20 mouse cellular contexts compared by ENCODE assay signal in the genomic region with DNA sequence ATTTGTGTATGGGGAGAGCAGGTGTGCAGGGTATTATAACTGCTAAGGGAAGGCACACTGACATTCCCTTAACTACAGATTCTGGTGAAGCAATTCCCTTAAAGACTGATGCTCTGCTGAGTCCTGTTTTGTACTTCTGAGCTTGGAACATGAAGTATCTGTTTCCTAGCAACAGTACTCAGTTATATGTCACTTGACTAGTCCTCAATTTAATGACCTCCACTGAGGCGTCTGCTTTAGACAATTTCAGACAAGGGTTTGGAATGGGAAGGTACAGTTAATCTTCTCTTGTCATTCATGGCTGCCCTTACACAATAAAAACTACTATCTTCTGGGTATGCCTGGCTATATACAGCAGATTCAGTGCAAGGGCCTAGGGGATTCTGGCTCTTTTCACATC.
DNase-seq lines count a peak whose midpoint lies in the region; ATAC-seq and TF ChIP-seq lines count a peak whose summit lies in the region.
"Had no signal": no experiment of that assay in that cellular context is flagged by ENCODE, and none has a peak within 500 bp of the region (broad histone marks: within the 10 kb centered on the region; RNA-seq: fewer than 3 reads in every experiment).

No protein-coding gene starts in this region.

- TF ChIP-seq POLR2A in brain, embryonic 14.5 days (IDR thresholded peaks at IDR 0.05; ENCODE audit: borderline replicate concordance, extremely low read depth, insufficient read depth, insufficient read length, poor library complexity, severe bottlenecking), result no peak

- no peaks in the 10 kb centered on the region for H3K36me3 ChIP-seq in hindbrain, embryonic 13.5 days
- H3K36me3 ChIP-seq in hindbrain, embryonic 10.5 days, result no peaks in the 10 kb centered on the region
- H3K36me3 ChIP-seq in midbrain, embryonic 15.5 days (replicated peaks), result no peaks in the 10 kb centered on the region
- H3K36me3 ChIP-seq in midbrain, embryonic 11.5 days (ENCODE audit: control insufficient read depth, insufficient read depth, low read length), result no peaks in the 10 kb centered on the region
- H3K36me3 ChIP-seq: embryonic facial prominence, embryonic 10.5 days; heart, embryonic 10.5 days; heart, embryonic 15.5 days had no signal

- ATAC-seq in hindbrain, embryonic 13.5 days (ENCODE audit: low FRiP score), result 0 out of 2 replicates have a peak, but pooled peaks have one; percentile 28
- ATAC-seq in midbrain, embryonic 15.5 days (replicated peaks), result peak; percentile 84; the same call in 1 of the 2 replicates
- ATAC-seq in midbrain, embryonic 11.5 days (ENCODE audit: low FRiP score), result no peak
- ATAC-seq: activated CD4-positive, CD25-positive, alpha-beta regulatory T cell, adult 4 months; forebrain, embryonic 14.5 days; inflammation-experienced regulatory T-cells, adult 6 months; Patski had no signal

- H3K27me3 ChIP-seq in hindbrain, embryonic 13.5 days, result no peaks in the 10 kb centered on the region
- no peaks in the 10 kb centered on the region for H3K27me3 ChIP-seq in hindbrain, embryonic 10.5 days (ENCODE audit: insufficient read depth, poor library complexity, severe bottlenecking)
- no peaks in the 10 kb centered on the region for H3K27me3 ChIP-seq in midbrain, embryonic 15.5 days (replicated peaks)
- H3K27me3 ChIP-seq in midbrain, embryonic 11.5 days (ENCODE audit: control insufficient read depth, insufficient read depth, low read length), result no peaks in the 10 kb centered on the region
- H3K27me3 ChIP-seq: heart, embryonic 15.5 days; Patski had no signal

- no peak for DNase-seq in hindbrain, embryonic 10.5 days (ENCODE audit: low spot score)
- no peak for DNase-seq in midbrain, embryonic 11.5 days (ENCODE audit: low spot score, missing footprints)
- DNase-seq in brain, embryonic 14.5 days (ENCODE audit: low read depth), result peak; percentile 42
- DNase-seq in telencephalon, adult 2 months (ENCODE audit: low read depth, low spot score), result peak; percentile 2
- no peak for DNase-seq in Muller cell, postnatal 12 days (ENCODE audit: inconsistent ontology term)
- DNase-seq: adrenal gland, postnatal 14 days; cerebellum, adult 2 months; cerebellum, postnatal 10 days; gastrocnemius, postnatal 36 days; heart, adult 11 months; heart, postnatal 14 days had no signal

- H3K4me1 ChIP-seq in hindbrain, embryonic 13.5 days (replicated peaks), result no peaks in the 10 kb centered on the region
- H3K4me1 ChIP-seq in hindbrain, embryonic 10.5 days (replicated peaks), result no peaks in the 10 kb centered on the region
- H3K4me1 ChIP-seq in midbrain, embryonic 15.5 days, result no peaks in the 10 kb centered on the region
- H3K4me1 ChIP-seq in midbrain, embryonic 11.5 days (ENCODE audit: control insufficient read depth, insufficient read depth, low read length), result no peaks in the 10 kb centered on the region
- H3K4me1 ChIP-seq: embryonic facial prominence, embryonic 10.5 days; heart, embryonic 10.5 days; heart, embryonic 15.5 days had no signal

- H3K9me3 ChIP-seq in hindbrain, embryonic 13.5 days, result no peaks in the 10 kb centered on the region
- H3K9me3 ChIP-seq in hindbrain, embryonic 10.5 days, result no peaks in the 10 kb centered on the region
- H3K9me3 ChIP-seq in midbrain, embryonic 15.5 days, result no peaks in the 10 kb centered on the region
- no peaks in the 10 kb centered on the region for H3K9me3 ChIP-seq in midbrain, embryonic 11.5 days (ENCODE audit: control insufficient read depth, low read length)
- H3K9me3 ChIP-seq: embryonic facial prominence, embryonic 10.5 days; heart, embryonic 10.5 days; heart, embryonic 15.5 days had no signal

- no peak overlapping the region for H3K9ac ChIP-seq in hindbrain, embryonic 13.5 days
- H3K9ac ChIP-seq in midbrain, embryonic 15.5 days, result no peak overlapping the region
- H3K9ac ChIP-seq in midbrain, embryonic 11.5 days (ENCODE audit: low read length), result no peak overlapping the region
- H3K9ac ChIP-seq: heart, embryonic 15.5 days had no signal

- TF ChIP-seq CTCF in brain, embryonic 14.5 days (IDR thresholded peaks at IDR 0.05; ENCODE audit: borderline replicate concordance, extremely low read depth, insufficient read depth, insufficient read length), result no peak

- no peak overlapping the region for H3K4me3 ChIP-seq in hindbrain, embryonic 13.5 days
- H3K4me3 ChIP-seq in hindbrain, embryonic 10.5 days, result no peak overlapping the region
- H3K4me3 ChIP-seq in midbrain, embryonic 15.5 days, result no peak overlapping the region
- no peak overlapping the region for H3K4me3 ChIP-seq in midbrain, embryonic 11.5 days (ENCODE audit: low read depth, low read length)
- H3K4me3 ChIP-seq: embryonic facial prominence, embryonic 10.5 days; heart, embryonic 10.5 days; heart, embryonic 15.5 days had no signal

- 24% methylated on average over 1 of the region's 1 CpGs for WGBS in hindbrain, embryonic 13.5 days
- 76% methylated on average over 1 of the region's 1 CpGs for WGBS in hindbrain, embryonic 10.5 days
- WGBS in midbrain, embryonic 15.5 days, result 43% methylated on average over 1 of the region's 1 CpGs
- 78% methylated on average over 1 of the region's 1 CpGs for WGBS in midbrain, embryonic 11.5 days

- no peak overlapping the region for H3K27ac ChIP-seq in hindbrain, embryonic 13.5 days
- H3K27ac ChIP-seq in hindbrain, embryonic 10.5 days, result no peak overlapping the region
- H3K27ac ChIP-seq in midbrain, embryonic 15.5 days, result 0 out of 2 replicates have a peak overlapping the region, but pooled peaks have one; percentile 29
- H3K27ac ChIP-seq in midbrain, embryonic 11.5 days (ENCODE audit: low read depth, low read length), result no peak overlapping the region
- H3K27ac ChIP-seq: embryonic facial prominence, embryonic 10.5 days; heart, embryonic 10.5 days; heart, embryonic 15.5 days had no signal

- H3K4me2 ChIP-seq in hindbrain, embryonic 13.5 days, result no peak overlapping the region
- no peak overlapping the region for H3K4me2 ChIP-seq in midbrain, embryonic 15.5 days
- H3K4me2 ChIP-seq in midbrain, embryonic 11.5 days, result no peak overlapping the region
- H3K4me2 ChIP-seq: heart, embryonic 15.5 days had no signal

Comparison
In these comparisons a context has a peak if more than half of its experiments do, and no peak if none do; other contexts are left out.
1. DNase-seq: peak in brain, embryonic 14.5 days (single experiment) and telencephalon, adult 2 months (single experiment); none in hindbrain, embryonic 10.5 days (single experiment), midbrain, embryonic 11.5 days (single experiment) and Muller cell, postnatal 12 days (single experiment).